Mouse (Mus musculus) frontal cortex, postnatal 14 days (tissue): ENCODE measurements around the gene Chdh.
A peak's percentile ranks its signal among the peaks of the same experiment; 100 is the strongest.

Experiments
- DNase-seq, 2 experiments: peaks; one replicate each; pipeline ENCODE4 v3.0.0; 2022; ENCODE audit warnings: low spot score in 2 of 2

The Chdh gene

DNA sequence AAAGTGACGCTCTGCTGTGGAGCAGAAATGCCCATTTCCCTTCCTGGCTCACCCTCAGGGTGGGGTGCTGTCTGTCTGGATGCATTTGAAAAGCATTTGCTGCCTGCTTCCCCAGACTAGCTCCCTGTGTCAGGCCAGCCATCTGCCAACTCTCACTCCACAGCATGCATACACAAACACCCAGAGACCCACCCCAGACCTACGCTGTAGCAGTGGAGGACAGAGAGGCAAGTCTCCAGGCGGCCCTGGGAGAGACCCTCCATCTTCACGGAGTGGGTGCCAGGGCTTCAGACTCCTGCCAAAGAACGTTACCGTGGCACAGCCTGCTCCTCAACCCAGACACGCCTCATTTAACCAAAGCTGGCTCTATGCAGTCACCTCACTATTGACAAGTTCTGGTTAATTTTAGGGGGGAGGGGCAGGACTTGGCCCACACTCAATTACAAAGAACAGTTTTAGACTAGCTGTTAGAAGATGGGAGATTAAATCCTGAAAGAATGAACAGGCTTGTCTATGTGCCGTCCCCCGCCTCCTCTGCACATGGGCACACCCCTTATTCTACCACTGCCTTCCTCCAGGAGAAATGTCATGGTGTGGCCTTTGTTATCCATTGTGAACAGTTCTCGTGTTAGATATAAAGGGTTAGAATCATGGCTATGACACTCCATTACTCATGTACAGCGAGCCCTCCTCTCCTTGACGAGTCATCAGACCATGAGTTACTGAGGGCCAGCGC is 47.4 kb downstream of the Chdh start:
- peak; percentile 23 to 31 for DNase-seq

DNA sequence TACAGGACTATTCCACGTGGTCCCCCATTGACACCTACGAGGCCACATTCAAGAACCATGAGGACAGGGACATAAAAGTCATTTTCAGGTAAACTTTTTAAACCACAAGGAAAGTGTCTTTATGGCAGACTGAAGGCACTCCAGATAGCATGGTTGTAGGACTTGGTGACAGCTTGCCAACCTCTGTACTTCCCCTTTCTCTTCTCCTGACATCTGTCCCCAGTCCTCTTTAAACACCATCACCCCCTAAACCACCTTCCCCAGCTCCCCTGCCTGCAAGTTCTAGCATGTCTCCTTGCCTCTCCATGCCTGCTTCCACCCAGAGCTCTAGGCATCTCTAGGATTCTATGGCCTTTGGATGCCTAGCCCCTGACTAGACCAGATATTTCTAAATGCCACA is 56.0 kb downstream of the Chdh start:
- DNase-seq: no peak

DNA sequence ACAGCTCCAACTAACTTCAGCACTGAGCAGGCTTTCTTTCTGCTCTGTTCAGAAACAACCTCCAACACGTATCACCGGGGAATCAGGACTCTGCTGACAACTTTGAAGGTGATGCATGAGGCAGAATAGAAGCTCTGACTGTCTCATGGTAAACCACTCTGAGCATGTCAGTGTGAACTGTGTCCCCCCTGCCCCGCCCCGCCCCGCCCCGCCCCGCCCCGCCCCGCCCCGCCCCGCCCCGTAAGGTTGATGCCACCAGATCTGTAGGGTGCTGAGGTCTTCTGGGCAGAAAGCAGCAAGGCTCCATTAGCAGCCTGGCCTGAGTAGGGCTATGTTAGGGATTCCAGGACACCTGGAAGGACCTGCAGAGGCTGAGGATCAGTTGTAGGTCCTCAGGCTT is 57.9 kb downstream of the Chdh start:
- DNase-seq: no peak

- DNase-seq: no peak
These were observed 59.7 kb downstream of the Chdh start for GRCm38 (mm10) chr14:30068566-30068965.

GRCm38 (mm10) chr14:30075268-30075887 is 66.6 kb downstream of the Chdh start:
- DNase-seq: no peak

DNA sequence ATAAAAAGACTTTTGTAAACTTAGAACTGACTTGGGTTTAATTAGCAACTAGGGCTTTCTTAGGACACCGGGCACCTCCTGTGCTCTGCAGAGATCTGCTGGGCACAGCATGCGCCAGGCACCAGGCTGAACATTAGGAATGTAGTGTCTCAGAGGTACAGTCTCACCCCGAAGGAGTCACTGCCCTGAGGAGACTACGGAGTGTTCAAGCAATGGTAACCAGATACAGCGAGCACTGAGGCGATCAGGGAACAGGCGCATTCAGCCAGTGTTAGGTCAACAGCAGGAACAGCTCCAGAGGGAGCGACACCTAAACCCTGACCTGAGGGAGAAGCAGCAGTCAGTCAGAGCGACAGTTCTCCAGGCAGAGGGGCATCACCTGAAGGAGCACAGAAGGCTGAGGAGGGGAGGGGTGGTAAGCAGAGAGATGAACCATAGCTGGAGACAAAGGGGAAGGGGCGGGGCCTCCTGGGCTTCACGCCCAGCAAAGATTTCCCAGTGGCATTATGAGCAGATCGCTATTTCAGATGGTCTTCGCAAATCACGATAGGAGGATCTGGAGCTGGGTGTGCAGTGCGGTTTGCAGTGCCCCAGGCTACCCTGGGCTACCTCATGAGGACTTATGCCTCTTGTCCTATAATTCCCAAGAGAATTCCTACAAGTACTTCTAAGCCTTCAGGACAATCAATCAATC is 69.4 kb downstream of the Chdh start:
- no peak for DNase-seq

GRCm38 (mm10) chr14:30079729-30080128 is 70.9 kb downstream of the Chdh start:
- DNase-seq: no peak
